In genomic region chr10:38884641-38885040, GRCm38 (mm10) we compare ENCODE assay signal across 13 mouse cellular contexts.
DNase-seq lines count a peak whose midpoint lies in the region; ATAC-seq lines count a peak whose summit lies in the region.
"Had no signal": no experiment of that assay in that cellular context is flagged by ENCODE, and none has a peak within 500 bp of the region (broad histone marks: within the 10 kb centered on the region; RNA-seq: fewer than 3 reads in every experiment).

No protein-coding gene starts in this region.

- no peaks in the 10 kb centered on the region for H3K9me3 ChIP-seq in midbrain, embryonic 10.5 days (replicated peaks)
- no peaks in the 10 kb centered on the region for H3K9me3 ChIP-seq in midbrain, embryonic 11.5 days (ENCODE audit: control insufficient read depth, low read length)
- H3K9me3 ChIP-seq: hindbrain, embryonic 15.5 days had no signal

- peak overlapping the region; percentile 2; the same call in 1 of the 2 replicates for H3K27ac ChIP-seq in midbrain, embryonic 10.5 days (replicated peaks)
- no peak overlapping the region for H3K27ac ChIP-seq in midbrain, embryonic 11.5 days (ENCODE audit: low read depth, low read length)
- H3K27ac ChIP-seq: hindbrain, embryonic 15.5 days had no signal

- no peak overlapping the region for H3K4me3 ChIP-seq in midbrain, embryonic 10.5 days
- H3K4me3 ChIP-seq in midbrain, embryonic 11.5 days (ENCODE audit: low read depth, low read length), result no peak overlapping the region
- H3K4me3 ChIP-seq: hindbrain, embryonic 15.5 days; myocyte had no signal

- H3K36me3 ChIP-seq in midbrain, embryonic 10.5 days, result no peaks in the 10 kb centered on the region
- no peaks in the 10 kb centered on the region for H3K36me3 ChIP-seq in midbrain, embryonic 11.5 days (ENCODE audit: control insufficient read depth, insufficient read depth, low read length)
- H3K36me3 ChIP-seq: hindbrain, embryonic 15.5 days had no signal

- 73% methylated on average over 4 of the region's 4 CpGs for WGBS in midbrain, embryonic 10.5 days
- 76% methylated on average over 4 of the region's 4 CpGs for WGBS in midbrain, embryonic 11.5 days

- H3K9ac ChIP-seq in midbrain, embryonic 11.5 days (ENCODE audit: low read length), result no peak overlapping the region
- H3K9ac ChIP-seq: hindbrain, embryonic 15.5 days had no signal

- no peak overlapping the region for H3K4me2 ChIP-seq in midbrain, embryonic 11.5 days
- H3K4me2 ChIP-seq: heart, embryonic 11.5 days; hindbrain, embryonic 15.5 days; liver, embryonic 11.5 days had no signal

- no peaks in the 10 kb centered on the region for H3K27me3 ChIP-seq in midbrain, embryonic 10.5 days (ENCODE audit: low read depth, poor library complexity, severe bottlenecking)
- no peaks in the 10 kb centered on the region for H3K27me3 ChIP-seq in midbrain, embryonic 11.5 days (ENCODE audit: control insufficient read depth, insufficient read depth, low read length)
- H3K27me3 ChIP-seq: hindbrain, embryonic 15.5 days had no signal

- 0 out of 2 replicates have a peak, but pooled peaks have one; percentile 20 for ATAC-seq in cerebellum, adult (ENCODE audit: insufficient number of reproducible peaks, low FRiP score, low TSS enrichment)
- no peak for ATAC-seq in midbrain, embryonic 11.5 days (ENCODE audit: low FRiP score)
- peak; percentile 77 for ATAC-seq in megakaryocyte, adult 5-6 weeks (ENCODE audit: poor library complexity, severe bottlenecking)

- no peak for DNase-seq in cerebellum, postnatal 10 days
- no peak for DNase-seq in midbrain, embryonic 10.5 days (ENCODE audit: low spot score)
- DNase-seq in midbrain, embryonic 11.5 days (ENCODE audit: low spot score, missing footprints), result no peak
- peak; percentile 33 to 39 for DNase-seq in thymus, postnatal 10 days (ENCODE audit: low spot score in 2 of 2)
- DNase-seq in kidney, adult 18-20 months, result no peak
- DNase-seq in urinary bladder, postnatal 25 days (ENCODE audit: low spot score), result no peak
- DNase-seq: embryo, embryonic 11 days had no signal

- peaks cover 7% of the 10 kb centered on the region; the same call in 1 of the 2 replicates for H3K4me1 ChIP-seq in midbrain, embryonic 10.5 days
- no peaks in the 10 kb centered on the region for H3K4me1 ChIP-seq in midbrain, embryonic 11.5 days (ENCODE audit: control insufficient read depth, insufficient read depth, low read length)
- H3K4me1 ChIP-seq: hindbrain, embryonic 15.5 days had no signal

Comparison
In these comparisons a context has a peak if more than half of its experiments do, and no peak if none do; other contexts are left out.
1. DNase-seq: peak in thymus, postnatal 10 days (2 of 2); none in cerebellum, postnatal 10 days (0 of 2), midbrain, embryonic 10.5 days (single experiment), midbrain, embryonic 11.5 days (single experiment), kidney, adult 18-20 months (single experiment) and urinary bladder, postnatal 25 days (single experiment).